Mouse (Mus musculus) MEL (cell line): Measurements from ENCODE around the gene Ubl3. TPM values are rescaled to one million over a fixed set of nuclear protein-coding genes. Genes with fewer than 3 reads are reported as not detected.

Experiments used
- DNase-seq: peaks from one replicate; pipeline ENCODE4 v3.0.0; 2011; ENCODE audit warnings: low read depth, low spot score
- H3K27ac ChIP-seq: 2 replicates; pipeline ENCODE4 v1.5.1; 2012; ENCODE audit warnings: low read depth, mild to moderate bottlenecking, control low read depth, low read length, moderate library complexity; ENCODE audit not compliant: control insufficient read depth
- H3K27me3 ChIP-seq, 2 experiments: fragments of 150-350 bp in 1 of 2; sonication (generic) in 1 of 2; 2 replicates each; pipeline ENCODE4 v1.6.1; 2012; ENCODE audit warnings: low read length in 2 of 2, mild to moderate bottlenecking in 2 of 2, improper control_type of control experiment in 1 of 2, moderate library complexity in 1 of 2; ENCODE audit not compliant: insufficient read depth in 2 of 2, control insufficient read depth in 1 of 2
- H3K36me3 ChIP-seq, 2 experiments: 2 replicates each; pipeline ENCODE4 v1.6.1; 2012 to 2014; ENCODE audit warnings: low read length in 2 of 2, improper control_type of control experiment in 1 of 2, inconsistent platforms in 1 of 2, mild to moderate bottlenecking in 1 of 2; ENCODE audit not compliant: insufficient read depth in 2 of 2, control insufficient read depth in 1 of 2
- H3K4me1 ChIP-seq, 2 experiments: fragments of 150-350 bp in 1 of 2; sonication (generic) in 1 of 2; 2 replicates each; pipeline ENCODE4 v1.6.1; 2012; ENCODE audit warnings: low read length in 2 of 2, improper control_type of control experiment in 1 of 2, mild to moderate bottlenecking in 1 of 2; ENCODE audit not compliant: insufficient read depth in 2 of 2, control insufficient read depth in 1 of 2
- H3K4me3 ChIP-seq, 2 experiments: fragments of 150-350 bp in 1 of 2; sonication (generic) in 1 of 2; 2 replicates each; pipeline ENCODE4 v1.5.1; 2012; ENCODE audit warnings: low read depth in 2 of 2, low read length in 2 of 2, mild to moderate bottlenecking in 2 of 2, moderate library complexity in 2 of 2, control low read depth in 1 of 2, improper control_type of control experiment in 1 of 2; ENCODE audit not compliant: control insufficient read depth in 1 of 2, insufficient read depth in 1 of 2
- H3K79me2 ChIP-seq: 2 replicates; pipeline ENCODE4 v1.6.1; 2012; ENCODE audit warnings: mild to moderate bottlenecking, low read length, moderate library complexity; ENCODE audit not compliant: control insufficient read depth, poor library complexity, insufficient read depth
- H3K9ac ChIP-seq: 2 replicates; pipeline ENCODE4 v1.6.1; 2012; ENCODE audit warnings: low read depth, mild to moderate bottlenecking, control low read depth, low read length, moderate library complexity; ENCODE audit not compliant: control insufficient read depth, poor library complexity, severe bottlenecking
- H3K9me3 ChIP-seq: fragments of 150-350 bp; sonication (generic); replicated peaks from 2 replicates; pipeline ENCODE4 v1.6.1; 2012; ENCODE audit warnings: mild to moderate bottlenecking, low read length, improper control_type of control experiment, moderate library complexity; ENCODE audit not compliant: insufficient read depth
- BHLHE40 ChIP-seq: IDR thresholded peaks from 2 replicates; pipeline ENCODE4 v1.6.1; 2012; ENCODE audit warnings: low read depth, mild to moderate bottlenecking, inconsistent platforms, low read length, improper control_type of control experiment, borderline replicate concordance
- CHD1 ChIP-seq: IDR thresholded peaks from 2 replicates; pipeline ENCODE4 v1.6.1; 2012; ENCODE audit warnings: low read depth, mild to moderate bottlenecking, inconsistent platforms, low read length, improper control_type of control experiment
- CTCF ChIP-seq, 3 experiments: IDR thresholded peaks in 2 of 3; conservative IDR thresholded peaks in 1 of 3; 2 replicates each; pipeline ENCODE4 v1.5.1; 2011 to 2012; ENCODE audit warnings: low read length in 3 of 3, low read depth in 2 of 3, mild to moderate bottlenecking in 2 of 3, improper control_type of control experiment in 1 of 3, inconsistent platforms in 1 of 3, mixed read lengths in 1 of 3, moderate library complexity in 1 of 3; ENCODE audit not compliant: control insufficient read depth in 1 of 3, insufficient read depth in 1 of 3, poor library complexity in 1 of 3, severe bottlenecking in 1 of 3
- ELF1 ChIP-seq: IDR thresholded peaks from 2 replicates; pipeline ENCODE4 v1.6.1; 2014; ENCODE audit warnings: low read depth, mild to moderate bottlenecking, inconsistent platforms, low read length, improper control_type of control experiment, moderate library complexity
- EP300 ChIP-seq, 2 experiments: IDR thresholded peaks; 2 replicates each; pipeline ENCODE4 v1.6.1; 2011; ENCODE audit warnings: improper control_type of control experiment in 2 of 2, low read length in 2 of 2, low read depth in 1 of 2, mild to moderate bottlenecking in 1 of 2
- ETS1 ChIP-seq: IDR thresholded peaks from 2 replicates; pipeline ENCODE4 v1.6.1; 2012; ENCODE audit warnings: low read depth, mild to moderate bottlenecking, inconsistent platforms, low read length, improper control_type of control experiment, moderate library complexity
- GABPA ChIP-seq: IDR thresholded peaks from 2 replicates; pipeline ENCODE4 v1.6.1; 2012; ENCODE audit warnings: low read depth, mild to moderate bottlenecking, inconsistent platforms, low read length, improper control_type of control experiment, moderate library complexity
- HCFC1 ChIP-seq: IDR thresholded peaks from 2 replicates; pipeline ENCODE4 v1.6.1; 2012; ENCODE audit warnings: low read depth, mild to moderate bottlenecking, inconsistent platforms, low read length, improper control_type of control experiment, moderate library complexity
- JUND ChIP-seq: IDR thresholded peaks from 2 replicates; pipeline ENCODE4 v1.6.1; 2011; ENCODE audit warnings: low read depth, mild to moderate bottlenecking, improper control_type of control experiment, low read length
- KAT2A ChIP-seq: conservative IDR thresholded peaks from 2 replicates; pipeline ENCODE4 v1.6.1; 2012; ENCODE audit warnings: low read depth, low read length, improper control_type of control experiment, inconsistent platforms
- MAFK ChIP-seq: IDR thresholded peaks from 2 replicates; pipeline ENCODE4 v1.6.1; 2011; ENCODE audit warnings: low read depth, mild to moderate bottlenecking, low read length, improper control_type of control experiment, borderline replicate concordance
- MAX ChIP-seq: IDR thresholded peaks from 2 replicates; pipeline ENCODE4 v1.6.1; 2011; ENCODE audit warnings: low read length, improper control_type of control experiment
- MXI1 ChIP-seq: IDR thresholded peaks from 2 replicates; pipeline ENCODE4 v1.6.1; 2011; ENCODE audit warnings: mild to moderate bottlenecking, low read depth, low read length, improper control_type of control experiment
- MYC ChIP-seq: IDR thresholded peaks from 2 replicates; pipeline ENCODE4 v1.6.1; 2011; ENCODE audit warnings: low read depth, mild to moderate bottlenecking, low read length, improper control_type of control experiment, moderate library complexity
- NELFE ChIP-seq: IDR thresholded peaks from 2 replicates; pipeline ENCODE4 v1.6.1; 2011; ENCODE audit warnings: low read depth, low read length, improper control_type of control experiment
- NRF1 ChIP-seq: IDR thresholded peaks from 2 replicates; pipeline ENCODE4 v1.6.1; 2014; ENCODE audit warnings: low read depth, mild to moderate bottlenecking, inconsistent platforms, low read length, improper control_type of control experiment, moderate library complexity; ENCODE audit not compliant: poor library complexity, insufficient read depth, severe bottlenecking
- POLR2A ChIP-seq, 2 experiments: IDR thresholded peaks; 2 replicates each; pipeline ENCODE4 v1.6.1; 2011 to 2012; ENCODE audit warnings: low read length in 2 of 2, mild to moderate bottlenecking in 2 of 2, control low read depth in 1 of 2, improper control_type of control experiment in 1 of 2, low read depth in 1 of 2, moderate library complexity in 1 of 2; ENCODE audit not compliant: control insufficient read depth in 1 of 2, insufficient read depth in 1 of 2, poor library complexity in 1 of 2
- POLR2AphosphoS2 ChIP-seq: IDR thresholded peaks from 2 replicates; pipeline ENCODE4 v1.6.1; 2011; ENCODE audit warnings: low read length, improper control_type of control experiment
- POLR2AphosphoS5 ChIP-seq: IDR thresholded peaks from 2 replicates; pipeline ENCODE4 v1.6.1; 2012; ENCODE audit warnings: low read depth, borderline replicate concordance, mild to moderate bottlenecking, inconsistent platforms, low read length, moderate library complexity, mixed read lengths
- RAD21 ChIP-seq: IDR thresholded peaks from 2 replicates; pipeline ENCODE4 v1.6.1; 2011; ENCODE audit warnings: mild to moderate bottlenecking, low read depth, low read length, improper control_type of control experiment
- RCOR1 ChIP-seq: IDR thresholded peaks from 2 replicates; pipeline ENCODE4 v1.6.1; 2012; ENCODE audit warnings: low read depth, mild to moderate bottlenecking, inconsistent platforms, low read length, improper control_type of control experiment
- SIN3A ChIP-seq: IDR thresholded peaks from 2 replicates; pipeline ENCODE4 v1.6.1; 2012; ENCODE audit warnings: low read length, improper control_type of control experiment, inconsistent platforms
- TAL1 ChIP-seq: IDR thresholded peaks from 2 replicates; pipeline ENCODE4 v1.6.1; 2012; ENCODE audit warnings: mild to moderate bottlenecking, inconsistent platforms, low read length, moderate library complexity, mixed read lengths
- TBP ChIP-seq: IDR thresholded peaks from 2 replicates; pipeline ENCODE4 v1.8.0; 2011; ENCODE audit warnings: low read depth, low read length, improper control_type of control experiment
- TCF12 ChIP-seq: IDR thresholded peaks from 2 replicates; pipeline ENCODE4 v1.6.1; 2014; ENCODE audit warnings: low read depth, mild to moderate bottlenecking, inconsistent platforms, low read length, improper control_type of control experiment, moderate library complexity
- UBTF ChIP-seq: IDR thresholded peaks from 2 replicates; pipeline ENCODE4 v1.6.1; 2012; ENCODE audit warnings: low read depth, mild to moderate bottlenecking, inconsistent platforms, low read length, improper control_type of control experiment, moderate library complexity, borderline replicate concordance; ENCODE audit not compliant: insufficient read depth
- USF1 ChIP-seq: IDR thresholded peaks from 2 replicates; pipeline ENCODE4 v1.6.1; 2014; ENCODE audit warnings: low read depth, mild to moderate bottlenecking, inconsistent platforms, low read length, improper control_type of control experiment, moderate library complexity
- ZC3H11A ChIP-seq: IDR thresholded peaks from 2 replicates; pipeline ENCODE4 v1.6.1; 2012; ENCODE audit warnings: low read depth, mild to moderate bottlenecking, inconsistent platforms, low read length, improper control_type of control experiment
- ZKSCAN1 ChIP-seq: IDR thresholded peaks from 2 replicates; pipeline ENCODE4 v1.6.1; 2012; ENCODE audit warnings: low read depth, mild to moderate bottlenecking, inconsistent platforms, low read length, improper control_type of control experiment, moderate library complexity
- ZMIZ1 ChIP-seq: IDR thresholded peaks from 2 replicates; pipeline ENCODE4 v1.6.1; 2012; ENCODE audit warnings: low read depth, mild to moderate bottlenecking, inconsistent platforms, low read length, improper control_type of control experiment, moderate library complexity
- ZNF384 ChIP-seq: IDR thresholded peaks from 2 replicates; pipeline ENCODE4 v1.6.1; 2012; ENCODE audit warnings: low read depth, mild to moderate bottlenecking, inconsistent platforms, low read length, improper control_type of control experiment
- polyA plus RNA-seq, 2 experiments: library from polyadenylated mRNA; stranded (reverse) in 1 of 2; unstranded in 1 of 2; fragments of >175 nt in 1 of 2; fragments of >200 nt in 1 of 2; gene quantifications; 2 replicates each; pipeline versions ENCODE4 v1.2.1 to v1.2.4; 2012; ENCODE audit warnings: low replicate concordance in 2 of 2, low read depth in 1 of 2; ENCODE audit not compliant: insufficient read length in 2 of 2, insufficient read depth in 1 of 2, missing spikeins in 1 of 2
- total RNA-seq: library from RNA; depleted of rRNA; stranded (reverse); fragments of 300-350 nt; gene quantifications from 2 replicates; pipeline ENCODE4 v1.2.3, GENCODE M21; 2012

The Ubl3 gene
- total and polyA plus RNA-seq, 3 experiments: 41.0 to 59.0 TPM; not detected in 1

DNA sequence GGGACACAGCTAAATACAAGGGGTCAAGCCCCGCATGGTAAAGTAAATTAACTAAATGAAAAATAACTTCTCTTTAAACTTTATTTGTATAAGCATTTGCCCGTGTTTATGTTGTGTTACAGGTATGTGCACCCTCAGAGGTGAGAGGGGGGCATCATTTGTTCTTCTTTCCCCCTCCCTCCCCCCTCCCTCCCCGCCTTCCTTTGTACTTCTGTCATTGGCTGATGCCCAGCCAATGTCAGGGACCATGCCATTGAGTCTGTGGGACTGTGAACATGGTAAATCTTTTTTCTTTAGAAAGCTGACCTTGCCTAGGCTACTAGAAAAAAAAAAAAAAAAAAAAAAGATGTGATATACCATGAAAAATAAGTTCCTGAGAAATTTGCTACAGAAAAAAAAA is 62.2 kb downstream of the Ubl3 start:
- Histone ChIP-seq H3K27ac (peak overlapping the region; percentile 79), H3K4me3 (peak overlapping the region; percentile 80 to 85), H3K79me2 (peaks cover 2% of the 10 kb centered on the region; the same call in 1 of the 2 replicates), H3K9me3 (no peaks in the 10 kb centered on the region), H3K4me1 (peaks cover 15 to 29% of the 10 kb centered on the region in 2 experiments), H3K36me3 (peaks cover 0 to 27% of the 10 kb centered on the region in 2 experiments; a peak in 2 of 4 replicates), H3K27me3 (peaks cover 0 to 6% of the 10 kb centered on the region in 2 experiments; a peak in 2 of 4 replicates)
- peak; percentile 62 for DNase-seq
- no peak for TF ChIP-seq MAFK
- TF ChIP-seq ZNF384: peak; percentile 59
- TF ChIP-seq, all 39 proteins: peak for 1
- peak overlapping the region; percentile 78 for H3K9ac ChIP-seq

DNA sequence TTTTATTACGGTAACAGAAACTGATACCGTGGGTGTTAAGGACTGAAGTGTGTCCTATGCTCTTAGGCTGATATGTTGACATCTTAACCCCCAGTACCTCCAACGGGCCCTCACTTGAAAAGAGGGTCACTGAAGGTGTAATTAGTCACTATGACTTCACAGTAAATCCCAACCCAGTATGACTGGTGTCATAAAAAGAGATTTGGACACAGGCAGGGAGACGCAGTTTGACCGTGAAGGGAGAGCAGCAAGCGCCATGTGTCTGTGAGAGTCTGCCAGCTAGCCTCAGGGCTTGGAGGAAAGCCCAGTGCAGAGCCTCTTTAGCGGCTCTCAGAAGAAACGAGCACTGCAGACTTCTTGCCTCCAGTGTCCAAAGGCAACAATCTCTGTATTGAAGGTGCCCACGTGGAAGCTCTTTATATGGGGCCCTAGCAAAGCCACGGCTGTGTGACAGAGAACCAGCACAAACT is 62.8 kb downstream of the Ubl3 start:
- Histone ChIP-seq H3K4me1 (peaks cover 15 to 29% of the 10 kb centered on the region in 2 experiments), H3K27ac (peak overlapping the region; percentile 79), H3K4me3 (peak overlapping the region; percentile 80 to 85), H3K36me3 (peaks cover 0 to 27% of the 10 kb centered on the region in 2 experiments; a peak in 2 of 4 replicates), H3K9me3 (no peaks in the 10 kb centered on the region), H3K9ac (peak overlapping the region; percentile 78), H3K27me3 (peaks cover 0 to 6% of the 10 kb centered on the region in 2 experiments; a peak in 2 of 4 replicates), H3K79me2 (peaks cover 2% of the 10 kb centered on the region; the same call in 1 of the 2 replicates)
- no peak for DNase-seq
- no peak; a peak in 1 of 6 replicates for TF ChIP-seq CTCF (IDR thresholded peaks at IDR 0.05 in 2 of 3, conservative IDR thresholded peaks at IDR 0.05 in 1 of 3; ENCODE audit: control insufficient read depth in 1 of 3, insufficient read depth in 1 of 3, low read depth in 2 of 3, low read length in 3 of 3, poor library complexity in 1 of 3, severe bottlenecking in 1 of 3)
- TF ChIP-seq JUND: 0 out of 2 replicates have a peak, but pooled peaks have one; percentile 12
- no peak for TF ChIP-seq KAT2A
- peak; percentile 74; the same call in 1 of the 2 replicates for TF ChIP-seq SIN3A
- TF ChIP-seq ELF1: no peak
- no peak for TF ChIP-seq ZKSCAN1
- TF ChIP-seq TAL1: no peak
- peak; percentile 71 for TF ChIP-seq MAX
- peak; percentile 94 for TF ChIP-seq MXI1
- TF ChIP-seq ETS1: no peak
- 0 out of 2 replicates have a peak, but pooled peaks have one; percentile 11 for TF ChIP-seq TBP
- no peak for TF ChIP-seq ZMIZ1
- TF ChIP-seq GABPA: no peak
- peak; percentile 13 to 56; a peak in 1 of 4 replicates for TF ChIP-seq POLR2A (IDR thresholded peaks at IDR 0.05; ENCODE audit: control insufficient read depth in 1 of 2, insufficient read depth in 1 of 2, low read depth in 1 of 2, low read length in 2 of 2, poor library complexity in 1 of 2)
- TF ChIP-seq BHLHE40: no peak
- TF ChIP-seq UBTF: no peak
- no peak for TF ChIP-seq ZNF384
- TF ChIP-seq ZC3H11A: no peak
- no peak for TF ChIP-seq HCFC1
- TF ChIP-seq NRF1: no peak
- no peak; the same call in 1 of the 2 replicates for TF ChIP-seq CHD1
- TF ChIP-seq RCOR1: no peak
- no peak for TF ChIP-seq NELFE
- TF ChIP-seq POLR2AphosphoS5: no peak; the same call in 1 of the 2 replicates
- TF ChIP-seq MYC: peak; percentile 74; the same call in 1 of the 2 replicates
- TF ChIP-seq TCF12: no peak
- TF ChIP-seq RAD21: no peak
- no peak for TF ChIP-seq EP300 (IDR thresholded peaks at IDR 0.05; ENCODE audit: low read depth in 1 of 2, low read length in 2 of 2)
- TF ChIP-seq POLR2AphosphoS2: peak; percentile 26; the same call in 1 of the 2 replicates
- TF ChIP-seq USF1: 0 out of 2 replicates have a peak, but pooled peaks have one; percentile 18
